Mouse (Mus musculus): Measurements from ENCODE around the gene Rxrb. TPM values are rescaled to one million over a fixed set of nuclear protein-coding genes. Genes with fewer than 3 reads are reported as not detected.

The Rxrb gene
- polyA plus RNA-seq, 1 experiment from 2014 or later = 35.3 TPM

GRCm38 (mm10) chr17:34021539-34022413, 9.8 kb upstream of the Rxrb start:
- Histone ChIP-seq H3K36me3 (ENCODE audit: insufficient read depth) (peaks cover 24% of the 10 kb centered on the region), H3K4me2 (no peak overlapping the region), H3K4me1 (ENCODE audit: insufficient read depth) (peaks cover 11% of the 10 kb centered on the region; the same call in 1 of the 2 replicates), H3K4me3 (ENCODE audit: low read depth, low read length) (no peak overlapping the region), H3K9ac (no peak overlapping the region), H3K27ac (ENCODE audit: low read depth) (no peak overlapping the region), H3K9me3 (ENCODE audit: low read depth, low read length) (0 out of 2 replicates have a peak, but pooled peaks cover 4% of the 10 kb centered on the region), H3K27me3 (ENCODE audit: insufficient read depth, low read length) (no peaks in the 10 kb centered on the region)
- 93% methylated on average over 22 of the region's 23 CpGs for WGBS
- no peak for DNase-seq
- ATAC-seq (ENCODE audit: insufficient read depth) = no peak
- TF ChIP-seq CTCF (IDR thresholded peaks at IDR 0.05; ENCODE audit: low read depth) = no peak

- H3K9me3 ChIP-seq (ENCODE audit: low read depth, low read length) = 0 out of 2 replicates have a peak, but pooled peaks cover 4% of the 10 kb centered on the region
- H3K27me3 ChIP-seq (ENCODE audit: insufficient read depth, low read length) = no peaks in the 10 kb centered on the region
- 87% methylated on average over 14 of the region's 14 CpGs for WGBS
- H3K27ac ChIP-seq (ENCODE audit: low read depth) = no peak overlapping the region
- TF ChIP-seq CTCF (IDR thresholded peaks at IDR 0.05; ENCODE audit: low read depth) = no peak
- no peak for ATAC-seq (ENCODE audit: insufficient read depth)
- H3K4me2 ChIP-seq = no peak overlapping the region
- no peak for DNase-seq
- peaks cover 24% of the 10 kb centered on the region for H3K36me3 ChIP-seq (ENCODE audit: insufficient read depth)
- H3K4me1 ChIP-seq (ENCODE audit: insufficient read depth) = peaks cover 16% of the 10 kb centered on the region; the same call in 1 of the 2 replicates
- no peak overlapping the region for H3K4me3 ChIP-seq (ENCODE audit: low read depth, low read length)
- H3K9ac ChIP-seq = no peak overlapping the region
Measured at GRCm38 (mm10) chr17:34022414-34022783, 9.2 kb upstream of the Rxrb start.

- Histone ChIP-seq H3K27me3 (ENCODE audit: insufficient read depth, low read length) (no peaks in the 10 kb centered on the region), H3K9ac (no peak overlapping the region), H3K36me3 (ENCODE audit: insufficient read depth) (peaks cover 24% of the 10 kb centered on the region), H3K4me2 (no peak overlapping the region), H3K4me3 (ENCODE audit: low read depth, low read length) (no peak overlapping the region), H3K9me3 (ENCODE audit: low read depth, low read length) (0 out of 2 replicates have a peak, but pooled peaks cover 4% of the 10 kb centered on the region), H3K4me1 (ENCODE audit: insufficient read depth) (peaks cover 21% of the 10 kb centered on the region; the same call in 1 of the 2 replicates), H3K27ac (ENCODE audit: low read depth) (no peak overlapping the region)
- WGBS = 95% methylated on average over 20 of the region's 20 CpGs
- no peak for DNase-seq
- no peak for ATAC-seq (ENCODE audit: insufficient read depth)
- no peak for TF ChIP-seq CTCF (IDR thresholded peaks at IDR 0.05; ENCODE audit: low read depth)
Measured at GRCm38 (mm10) chr17:34022987-34023386, 8.6 kb upstream of the Rxrb start.

GRCm38 (mm10) chr17:34023678-34024077, 7.9 kb upstream of the Rxrb start:
- Histone ChIP-seq H3K4me2 (peak overlapping the region; percentile 98), H3K4me1 (ENCODE audit: insufficient read depth) (peaks cover 24% of the 10 kb centered on the region; the same call in 1 of the 2 replicates), H3K27me3 (ENCODE audit: insufficient read depth, low read length) (no peaks in the 10 kb centered on the region), H3K9ac (peak overlapping the region; percentile 88), H3K27ac (ENCODE audit: low read depth) (no peak overlapping the region; the same call in 1 of the 2 replicates), H3K4me3 (ENCODE audit: low read depth, low read length) (peak overlapping the region; percentile 87), H3K36me3 (ENCODE audit: insufficient read depth) (peaks cover 30% of the 10 kb centered on the region), H3K9me3 (ENCODE audit: low read depth, low read length) (0 out of 2 replicates have a peak, but pooled peaks cover 4% of the 10 kb centered on the region)
- TF ChIP-seq CTCF (IDR thresholded peaks at IDR 0.05; ENCODE audit: low read depth) = no peak
- 56% methylated on average over 9 of the region's 9 CpGs for WGBS
- ATAC-seq (ENCODE audit: insufficient read depth) (no peak), DNase-seq (no peak)

GRCm38 (mm10) chr17:34024317-34024821, 7.2 kb upstream of the Rxrb start, which contains the start of gene Ring1:
Ring1 (minus strand) TSS chr17:34024680.
- Histone ChIP-seq H3K9me3 (ENCODE audit: low read depth, low read length) (0 out of 2 replicates have a peak, but pooled peaks cover 4% of the 10 kb centered on the region), H3K36me3 (ENCODE audit: insufficient read depth) (peaks cover 37% of the 10 kb centered on the region), H3K27ac (ENCODE audit: low read depth) (peak within 1 kb of the TSS; percentile 89), H3K27me3 (ENCODE audit: insufficient read depth, low read length) (no peaks in the 10 kb centered on the region), H3K4me3 (ENCODE audit: low read depth, low read length) (peak within 1 kb of the TSS; percentile 87), H3K4me1 (ENCODE audit: insufficient read depth) (peaks cover 26% of the 10 kb centered on the region; the same call in 1 of the 2 replicates), H3K4me2 (peak within 1 kb of the TSS; percentile 98), H3K9ac (peak within 1 kb of the TSS; percentile 88)
- WGBS = under 1% methylated on average over 54 of the region's 58 CpGs
- peak; percentile 89 for DNase-seq
- peak; percentile 64 for ATAC-seq (ENCODE audit: insufficient read depth)
- no peak for TF ChIP-seq CTCF (IDR thresholded peaks at IDR 0.05; ENCODE audit: low read depth)

GRCm38 (mm10) chr17:34024861-34025755, 6.5 kb upstream of the Rxrb start:
- H3K4me1 ChIP-seq (ENCODE audit: insufficient read depth) = peaks cover 33% of the 10 kb centered on the region; the same call in 1 of the 2 replicates
- H3K4me2 ChIP-seq = peak overlapping the region; percentile 98
- peak overlapping the region; percentile 87 for H3K4me3 ChIP-seq (ENCODE audit: low read depth, low read length)
- H3K9me3 ChIP-seq (ENCODE audit: low read depth, low read length) = 0 out of 2 replicates have a peak, but pooled peaks cover 2% of the 10 kb centered on the region
- under 1% methylated on average over 56 of the region's 57 CpGs for WGBS
- H3K9ac ChIP-seq = peak overlapping the region; percentile 88
- H3K27me3 ChIP-seq (ENCODE audit: insufficient read depth, low read length) = no peaks in the 10 kb centered on the region
- TF ChIP-seq CTCF (IDR thresholded peaks at IDR 0.05; ENCODE audit: low read depth) = no peak
- H3K27ac ChIP-seq (ENCODE audit: low read depth) = peak overlapping the region; percentile 89
- peaks cover 45% of the 10 kb centered on the region for H3K36me3 ChIP-seq (ENCODE audit: insufficient read depth)
- DNase-seq = peak; percentile 64
- peak; percentile 7 for ATAC-seq (ENCODE audit: insufficient read depth)
